Mouse (Mus musculus) liver, adult 2 months (tissue): ENCODE results near the gene Ankub1. TPM values are rescaled to one million over a fixed set of nuclear protein-coding genes. Genes with fewer than 3 reads are reported as not detected.

Experiments used
- DNase-seq: peaks from one replicate; pipeline ENCODE4 v3.0.0-alpha.2; 2011; ENCODE audit warnings: low read depth, low spot score; ENCODE audit errors: extremely low read depth
- H3K27ac ChIP-seq: fragments of 200-500 bp; replicated peaks from 2 replicates; pipeline ENCODE4 v1.5.1; 2012; ENCODE audit warnings: low read depth, mild to moderate bottlenecking, control low read depth, inconsistent platforms, low read length; ENCODE audit not compliant: insufficient read depth
- H3K27me3 ChIP-seq: fragments of 200-500 bp; 2 replicates; pipeline ENCODE4 v1.6.1; 2012; ENCODE audit warnings: mild to moderate bottlenecking, moderate library complexity, low read length, inconsistent platforms; ENCODE audit not compliant: control insufficient read depth, insufficient read depth
- H3K36me3 ChIP-seq: fragments of 200-500 bp; 2 replicates; pipeline ENCODE4 v1.6.1; 2012; ENCODE audit warnings: low read length, inconsistent platforms; ENCODE audit not compliant: control insufficient read depth, insufficient read depth
- H3K4me1 ChIP-seq: fragments of 200-500 bp; 2 replicates; pipeline ENCODE4 v1.6.1; 2011; ENCODE audit warnings: low read length; ENCODE audit not compliant: control insufficient read depth, insufficient read depth
- H3K4me3 ChIP-seq: fragments of 200-500 bp; 2 replicates; pipeline ENCODE4 v1.5.1; 2011; ENCODE audit warnings: low read depth, mild to moderate bottlenecking, control low read depth, low read length, moderate library complexity; ENCODE audit not compliant: insufficient read depth
- H3K79me2 ChIP-seq: fragments of 200-500 bp; 2 replicates; pipeline ENCODE4 v1.6.1; 2012; ENCODE audit warnings: inconsistent platforms, mild to moderate bottlenecking, low read length, moderate library complexity; ENCODE audit not compliant: control insufficient read depth, insufficient read depth
- H3K9ac ChIP-seq: fragments of 200-500 bp; 2 replicates; pipeline ENCODE4 v1.6.1; 2012; ENCODE audit warnings: low read depth, mild to moderate bottlenecking, control low read depth, inconsistent platforms, low read length
- CTCF ChIP-seq: fragments of 200-500 bp; IDR thresholded peaks from 2 replicates; pipeline ENCODE4 v1.5.1; 2011; ENCODE audit warnings: low read depth, low read length, control low read depth
- POLR2A ChIP-seq: fragments of 200-500 bp; IDR thresholded peaks from 2 replicates; pipeline ENCODE4 v1.6.1; 2011; ENCODE audit warnings: low read length, control low read depth; ENCODE audit not compliant: insufficient read depth; ENCODE audit errors: extremely low read depth
- WGBS: fragments of 180-500 bp; shearing (Covaris S2); methylation state at CpG from one replicate; pipeline ENCODE4 v1.1.7; 2018; 5-methylcytosine and 5-hydroxymethylcytosine counted together
- polyA plus RNA-seq: library from polyadenylated mRNA; depleted of rRNA; stranded (reverse); fragments of >200 nt; gene quantifications from 2 replicates; pipeline ENCODE4 v1.2.3, GENCODE M21; 2012
- total RNA-seq: library from RNA; depleted of rRNA; stranded (reverse); fragments of >200 nt; gene quantifications from 2 replicates; pipeline ENCODE4 v1.2.3, GENCODE M21; 2014

Gene Ankub1
- total and polyA plus RNA-seq, 2 experiments, result 0.12 to 0.18 TPM

DNA sequence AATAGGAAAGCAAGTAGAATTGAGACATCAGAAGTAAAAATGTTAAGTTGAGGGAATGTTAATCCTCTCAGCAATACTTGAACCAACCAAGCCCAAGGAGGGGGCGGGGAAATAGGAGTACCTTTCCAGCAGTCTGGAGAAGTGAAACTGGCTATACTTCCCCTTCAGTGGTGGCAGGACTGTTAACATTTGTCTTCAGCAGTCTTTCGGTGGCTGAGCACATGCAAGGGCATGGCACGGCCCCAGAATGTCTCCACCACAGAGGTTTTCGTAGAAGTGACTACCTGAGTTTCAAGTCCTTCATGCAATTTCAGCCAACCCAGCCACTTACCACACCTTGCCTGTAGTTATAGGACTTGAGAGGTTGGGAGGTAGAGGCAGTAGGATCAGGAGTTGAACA, 19.0 kb downstream of the Ankub1 start:
- no peak for DNase-seq

DNA sequence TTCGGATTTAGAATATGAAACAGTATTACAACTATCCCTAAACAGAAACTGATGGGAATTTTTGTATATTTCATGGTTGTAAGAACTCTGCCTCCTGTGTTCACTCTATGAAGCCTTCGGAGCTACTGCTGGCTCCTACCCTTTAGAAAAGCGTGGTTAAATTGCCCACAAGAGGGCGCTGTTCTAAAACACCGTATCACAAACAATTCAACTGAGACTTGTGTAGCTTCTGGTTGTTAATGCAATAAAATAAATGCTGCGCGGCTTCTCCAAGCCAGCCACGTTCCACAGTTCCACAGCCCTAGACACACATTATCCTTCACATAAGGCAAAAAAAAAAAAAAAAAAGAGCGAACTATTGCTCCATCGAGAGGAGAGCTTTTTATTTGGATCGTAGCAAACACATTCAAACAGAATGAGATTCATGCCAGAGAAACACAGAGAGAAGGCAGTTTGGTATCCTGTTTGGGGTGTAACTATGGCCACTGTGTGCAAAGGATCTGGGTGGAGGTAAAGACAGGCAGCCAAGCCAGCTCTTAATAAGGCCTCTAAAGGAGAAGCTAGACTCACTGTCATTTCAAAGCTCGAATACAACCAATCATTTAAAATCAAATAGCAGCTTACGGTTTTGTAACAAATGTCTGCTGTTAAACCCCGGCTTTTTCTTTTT, 25.4 kb downstream of the Ankub1 start:
- H3K36me3 ChIP-seq, result no peaks in the 10 kb centered on the region
- DNase-seq, result peak; percentile 86
- 15% methylated on average over 14 of the region's 14 CpGs for WGBS
- no peaks in the 10 kb centered on the region for H3K27me3 ChIP-seq
- peak overlapping the region; percentile 9; the same call in 1 of the 2 replicates for H3K4me3 ChIP-seq
- H3K9ac ChIP-seq, result 0 out of 2 replicates have a peak overlapping the region, but pooled peaks have one; percentile 4
- no peaks in the 10 kb centered on the region for H3K4me1 ChIP-seq
- no peak overlapping the region for H3K27ac ChIP-seq
- no peak for TF ChIP-seq POLR2A
- TF ChIP-seq CTCF, result peak; percentile 36; the same call in 1 of the 2 replicates
- H3K79me2 ChIP-seq, result no peaks in the 10 kb centered on the region

More for the DNA sequence above, 19.0 kb downstream of the Ankub1 start:
- no peak overlapping the region for H3K9ac ChIP-seq
- no peak overlapping the region for H3K4me3 ChIP-seq
- no peaks in the 10 kb centered on the region for H3K4me1 ChIP-seq
- WGBS, result 89% methylated on average over 4 of the region's 4 CpGs
- no peak for TF ChIP-seq CTCF
- TF ChIP-seq POLR2A, result no peak
- H3K79me2 ChIP-seq, result no peaks in the 10 kb centered on the region
- H3K36me3 ChIP-seq, result no peaks in the 10 kb centered on the region
- H3K27me3 ChIP-seq, result no peaks in the 10 kb centered on the region
- no peak overlapping the region for H3K27ac ChIP-seq

DNA sequence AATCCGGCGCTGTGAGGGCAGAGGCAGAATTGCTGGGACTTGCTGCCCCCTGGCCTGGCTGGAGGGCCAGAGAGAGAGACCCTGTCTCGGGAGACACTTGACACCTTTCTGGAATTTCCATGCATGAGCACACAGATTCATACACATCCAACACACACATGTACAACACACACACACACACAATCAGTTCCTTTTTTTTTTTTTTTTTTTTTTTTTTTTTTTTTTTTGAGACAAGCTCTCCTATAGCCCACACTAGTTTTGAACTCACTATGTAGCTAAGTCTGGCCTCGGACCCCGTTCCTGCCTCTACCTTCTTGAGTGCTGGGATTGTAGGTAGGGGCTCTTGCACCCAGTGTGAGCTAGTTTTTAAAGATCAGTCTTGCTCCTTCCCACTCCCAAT, 26.7 kb downstream of the Ankub1 start:
- Histone ChIP-seq H3K4me1 (no peaks in the 10 kb centered on the region), H3K4me3 (no peak overlapping the region), H3K36me3 (no peaks in the 10 kb centered on the region), H3K79me2 (no peaks in the 10 kb centered on the region), H3K27ac (no peak overlapping the region), H3K27me3 (no peaks in the 10 kb centered on the region), H3K9ac (no peak overlapping the region)
- WGBS, result 90% methylated on average over 5 of the region's 5 CpGs
- TF ChIP-seq CTCF (no peak), POLR2A (no peak)
- DNase-seq, result no peak

GRCm38 (mm10) chr3:57664682-57665081, 27.9 kb downstream of the Ankub1 start:
- Histone ChIP-seq H3K79me2 (no peaks in the 10 kb centered on the region), H3K36me3 (no peaks in the 10 kb centered on the region), H3K9ac (no peak overlapping the region), H3K4me1 (no peaks in the 10 kb centered on the region), H3K4me3 (no peak overlapping the region), H3K27ac (no peak overlapping the region), H3K27me3 (no peaks in the 10 kb centered on the region)
- TF ChIP-seq POLR2A (no peak), CTCF (no peak)
- 74% methylated on average over 10 of the region's 10 CpGs for WGBS
- DNase-seq, result no peak

GRCm38 (mm10) chr3:57663731-57664130, 28.9 kb downstream of the Ankub1 start:
- no peaks in the 10 kb centered on the region for H3K79me2 ChIP-seq
- no peak overlapping the region for H3K9ac ChIP-seq
- no peak overlapping the region for H3K27ac ChIP-seq
- H3K4me1 ChIP-seq, result no peaks in the 10 kb centered on the region
- no peak overlapping the region for H3K4me3 ChIP-seq
- TF ChIP-seq CTCF (peak; percentile 31), POLR2A (no peak)
- no peaks in the 10 kb centered on the region for H3K36me3 ChIP-seq
- 13% methylated on average over 6 of the region's 6 CpGs for WGBS
- H3K27me3 ChIP-seq, result no peaks in the 10 kb centered on the region
- DNase-seq, result peak; percentile 59

DNA sequence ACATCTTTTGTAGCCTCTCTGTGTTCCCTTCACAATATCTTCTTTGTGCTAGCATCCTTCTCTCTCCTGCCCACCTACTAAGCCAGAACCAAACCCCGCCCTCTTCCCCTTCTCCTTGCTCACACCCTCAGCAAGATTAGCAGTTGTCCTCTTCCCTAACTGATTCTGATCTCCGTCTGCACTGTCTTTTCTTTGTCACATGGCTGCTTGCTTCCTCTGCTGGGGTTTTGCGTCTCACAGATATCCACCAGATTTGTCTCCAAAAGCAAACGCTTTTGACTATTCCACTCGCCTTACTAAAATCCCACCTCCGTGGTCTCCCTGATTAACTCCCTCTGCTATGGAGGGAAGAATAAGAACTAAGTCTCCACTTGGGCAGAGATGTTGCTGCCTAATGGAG, 34.0 kb downstream of the Ankub1 start:
- TF ChIP-seq CTCF, result no peak
- no peak for TF ChIP-seq POLR2A
- Histone ChIP-seq H3K79me2 (no peaks in the 10 kb centered on the region), H3K36me3 (no peaks in the 10 kb centered on the region), H3K9ac (no peak overlapping the region), H3K4me1 (no peaks in the 10 kb centered on the region), H3K27ac (no peak overlapping the region), H3K27me3 (no peaks in the 10 kb centered on the region), H3K4me3 (no peak overlapping the region)
- no peak for DNase-seq
- WGBS, result 76% methylated on average over 6 of the region's 6 CpGs
